Mouse (Mus musculus) lung, adult 18-20 months (tissue): Measurements from ENCODE around the gene Lrguk.

Source experiments
- DNase-seq, 2 experiments: peaks; one replicate each; pipeline ENCODE4 v3.0.0; 2022; ENCODE audit warnings: mixed read lengths in 2 of 2

Lrguk gene

GRCm38 (mm10) chr6:34149066-34149465 lies 119.8 kb downstream of the Lrguk start:
- DNase-seq: no peak

GRCm38 (mm10) chr6:34149821-34150220 lies 120.6 kb downstream of the Lrguk start:
- no peak for DNase-seq

GRCm38 (mm10) chr6:34153069-34154052 lies 124.1 kb downstream of the Lrguk start:
- no peak for DNase-seq

GRCm38 (mm10) chr6:34154202-34154601 lies 125.0 kb downstream of the Lrguk start:
- DNase-seq: peak; percentile 14 to 26

GRCm38 (mm10) chr6:34155137-34155804 lies 126.0 kb downstream of the Lrguk start:
- no peak for DNase-seq

- DNase-seq: no peak
These were observed 126.8 kb downstream of the Lrguk start for GRCm38 (mm10) chr6:34156057-34156456.

- no peak for DNase-seq
These were observed 127.8 kb downstream of the Lrguk start for GRCm38 (mm10) chr6:34156841-34157748.

GRCm38 (mm10) chr6:34159998-34160815 lies 131.0 kb downstream of the Lrguk start:
- no peak for DNase-seq

- no peak for DNase-seq
These were observed 131.6 kb downstream of the Lrguk start for GRCm38 (mm10) chr6:34160816-34161310.

GRCm38 (mm10) chr6:34161511-34161910 lies 132.3 kb downstream of the Lrguk start:
- no peak for DNase-seq

GRCm38 (mm10) chr6:34162607-34163006 lies 133.4 kb downstream of the Lrguk start:
- DNase-seq: no peak

- DNase-seq: no peak
These were observed 133.8 kb downstream of the Lrguk start for GRCm38 (mm10) chr6:34163014-34163413.

GRCm38 (mm10) chr6:34168834-34169233 lies 139.6 kb downstream of the Lrguk start:
- no peak for DNase-seq

- no peak for DNase-seq
These were observed 141.7 kb downstream of the Lrguk start for GRCm38 (mm10) chr6:34170844-34171494.

GRCm38 (mm10) chr6:34171748-34172457 lies 142.7 kb downstream of the Lrguk start:
- DNase-seq: no peak

GRCm38 (mm10) chr6:34173251-34173650 lies 144.0 kb downstream of the Lrguk start:
- no peak for DNase-seq

GRCm38 (mm10) chr6:34174715-34175114 lies 145.5 kb downstream of the Lrguk start:
- no peak for DNase-seq

- DNase-seq: peak in 1 of 2 experiments; percentile 18
These were observed 147.0 kb downstream of the Lrguk start for GRCm38 (mm10) chr6:34176111-34176863.

- DNase-seq: peak; percentile 96 to 97
These were observed 147.6 kb downstream of the Lrguk start, which contains the start of gene Slc35b4 for GRCm38 (mm10) chr6:34176864-34177247. Gene Slc35b4 (minus strand): TSS chr6:34177111.

GRCm38 (mm10) chr6:34179007-34179406 lies 149.8 kb downstream of the Lrguk start:
- no peak for DNase-seq
